Mouse (Mus musculus) T-helper 17 cell (primary cell): Measurements from ENCODE around the gene Tshz2.

Source experiments
- in situ Hi-C, 2 experiments: fragments of 300-600 bp; cut with MboI, MseI; formaldehyde crosslinking; loops; 1 replicate in 1 of 2; 2 replicates in 1 of 2; pipeline ENCODE4 v1.15.1; 2025; ENCODE audit warnings: high pct_unique_total_duplicates in 2 of 2

The Tshz2 gene

GRCm38 (mm10) chr2:169998878-169999337 lies 366.1 kb downstream of the Tshz2 start:
- in situ Hi-C loops: no loop called here

GRCm38 (mm10) chr2:170002594-170003504 lies 370.0 kb downstream of the Tshz2 start:
- in situ Hi-C loops: no loop called here

- in situ Hi-C loops: no loop called here
Observed at GRCm38 (mm10) chr2:170003666-170004065, 370.9 kb downstream of the Tshz2 start.

- in situ Hi-C loops: no loop called here
Observed at GRCm38 (mm10) chr2:170006829-170007228, 374.0 kb downstream of the Tshz2 start.

GRCm38 (mm10) chr2:170007426-170007958 lies 374.7 kb downstream of the Tshz2 start:
- in situ Hi-C loops: no loop called here

GRCm38 (mm10) chr2:170009729-170010128 lies 376.9 kb downstream of the Tshz2 start:
- in situ Hi-C loops: no loop called here

- in situ Hi-C loops: no loop called here
Observed at GRCm38 (mm10) chr2:170011858-170012257, 379.0 kb downstream of the Tshz2 start.

GRCm38 (mm10) chr2:170017302-170017701 lies 384.5 kb downstream of the Tshz2 start:
- in situ Hi-C loops: no loop called here

- in situ Hi-C loops: no loop called here
Observed at GRCm38 (mm10) chr2:170017926-170018325, 385.1 kb downstream of the Tshz2 start.

- in situ Hi-C loops: no loop called here
Observed at GRCm38 (mm10) chr2:170022953-170023352, 390.1 kb downstream of the Tshz2 start.

GRCm38 (mm10) chr2:170023741-170024140 lies 390.9 kb downstream of the Tshz2 start:
- in situ Hi-C loops: no loop called here

GRCm38 (mm10) chr2:170024939-170025338 lies 392.1 kb downstream of the Tshz2 start:
- in situ Hi-C loops: no loop called here

GRCm38 (mm10) chr2:170025896-170026295 lies 393.1 kb downstream of the Tshz2 start:
- in situ Hi-C loops: no loop called here

GRCm38 (mm10) chr2:170027837-170028236 lies 395.0 kb downstream of the Tshz2 start:
- in situ Hi-C loops: no loop called here

GRCm38 (mm10) chr2:170028488-170029303 lies 395.9 kb downstream of the Tshz2 start:
- in situ Hi-C loops: no loop called here

GRCm38 (mm10) chr2:170029304-170029856 lies 396.6 kb downstream of the Tshz2 start:
- in situ Hi-C loops: no loop called here

GRCm38 (mm10) chr2:170031226-170031625 lies 398.4 kb downstream of the Tshz2 start:
- in situ Hi-C loops: no loop called here

- in situ Hi-C loops: no loop called here
Observed at GRCm38 (mm10) chr2:170031872-170032271, 399.1 kb downstream of the Tshz2 start.

- in situ Hi-C loops: no loop called here
Observed at GRCm38 (mm10) chr2:170033219-170033618, 400.4 kb downstream of the Tshz2 start.

GRCm38 (mm10) chr2:170034794-170035193 lies 402.0 kb downstream of the Tshz2 start:
- in situ Hi-C loops: no loop called here

GRCm38 (mm10) chr2:170036791-170037241 lies 404.0 kb downstream of the Tshz2 start:
- in situ Hi-C loops: no loop called here

GRCm38 (mm10) chr2:170037346-170037745 lies 404.5 kb downstream of the Tshz2 start:
- in situ Hi-C loops: no loop called here
